Mouse (Mus musculus) WW6 (cell line): ENCODE data around the gene Atg2b.

Experiments used
- DNase-seq: peaks from one replicate; pipeline ENCODE4 v3.0.0-alpha.2; 2013; ENCODE audit warnings: low read depth, low spot score

Gene Atg2b

GRCm38 (mm10) chr12:105685001-105685691 is at the start of gene Atg2b:
Gene Atg2b (minus strand): TSS chr12:105685211.
- DNase-seq, result peak; percentile 92

DNA sequence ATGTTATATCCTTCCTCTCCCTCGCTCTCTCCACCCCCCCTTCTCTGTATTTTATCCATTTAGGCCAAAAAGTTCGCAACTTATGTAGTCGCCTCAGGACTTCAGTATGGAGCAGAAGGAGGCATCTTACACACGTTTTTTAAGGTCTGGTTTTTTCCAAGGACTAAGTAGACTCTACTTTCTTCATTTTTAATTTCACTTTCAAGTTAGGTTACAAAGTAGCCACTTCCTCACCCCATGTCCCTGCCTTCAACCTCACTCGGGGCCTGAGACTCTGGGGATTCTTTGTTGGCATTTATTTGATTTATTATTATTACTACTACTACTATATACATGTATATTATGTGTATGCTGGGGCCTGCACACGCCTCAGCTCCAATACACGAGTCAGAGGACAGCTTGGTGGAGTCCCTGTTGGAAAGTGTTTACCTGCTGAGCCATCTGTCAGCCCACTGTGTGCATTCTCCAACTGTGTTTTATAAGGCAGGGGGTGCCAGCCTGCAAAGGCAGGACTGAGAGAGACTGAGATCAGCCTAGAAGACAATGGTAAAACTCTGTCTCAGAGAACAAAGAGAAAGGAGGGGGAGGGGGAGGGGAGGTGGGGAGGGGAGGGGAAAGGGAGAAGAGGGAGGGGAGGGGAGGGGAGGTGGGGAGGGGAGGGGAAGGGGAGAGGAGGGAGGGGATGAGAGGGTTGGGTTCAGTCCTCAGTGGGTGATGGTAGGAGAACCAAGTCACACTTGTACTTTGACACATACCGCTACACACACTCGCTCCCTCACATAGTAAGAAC is 48.6 kb upstream of the Atg2b start:
- no peak for DNase-seq

- no peak for DNase-seq
These were observed 45.9 kb upstream of the Atg2b start for GRCm38 (mm10) chr12:105730851-105731460.

GRCm38 (mm10) chr12:105727964-105728363 is 43.0 kb upstream of the Atg2b start:
- no peak for DNase-seq

DNA sequence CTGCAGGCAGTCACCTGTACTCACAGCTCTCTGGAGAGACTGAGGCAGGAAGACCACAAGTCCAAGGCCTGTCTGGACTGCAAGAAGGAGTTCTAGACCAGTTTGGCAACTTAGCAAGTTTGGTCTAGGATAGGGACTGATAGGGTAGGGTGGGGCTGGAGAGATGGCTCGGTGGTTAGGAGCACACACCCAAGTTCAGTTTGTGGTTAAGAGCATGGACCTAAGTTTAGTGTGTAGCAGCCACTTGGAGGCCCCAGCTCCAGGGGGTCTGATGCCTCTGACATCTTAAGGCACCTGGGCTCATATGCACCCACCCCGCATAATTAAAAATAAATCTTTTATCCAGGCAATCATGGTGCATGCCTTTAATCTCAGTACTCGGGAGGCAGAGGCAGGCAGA is 42.3 kb upstream of the Atg2b start:
- no peak for DNase-seq

DNA sequence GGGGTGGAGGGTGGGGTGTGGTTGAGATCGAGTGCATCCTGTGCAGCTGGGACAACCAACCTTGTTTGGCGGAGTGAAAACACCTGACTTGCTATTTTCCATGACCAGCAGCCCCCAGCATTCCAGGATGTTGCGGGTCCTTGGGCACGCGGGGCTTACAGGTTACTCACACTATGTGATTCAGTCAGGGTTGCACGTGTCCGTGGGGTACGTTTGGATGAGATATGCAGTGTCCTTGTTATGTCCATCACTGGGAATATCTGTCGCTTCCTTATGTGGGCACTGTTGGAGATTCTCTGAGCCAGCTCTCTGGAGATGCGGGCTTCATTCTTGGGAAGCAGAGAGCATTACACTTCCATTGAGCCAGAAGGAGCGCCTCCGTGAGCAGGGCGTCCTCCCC is 40.7 kb upstream of the Atg2b start:
- DNase-seq, result no peak

DNA sequence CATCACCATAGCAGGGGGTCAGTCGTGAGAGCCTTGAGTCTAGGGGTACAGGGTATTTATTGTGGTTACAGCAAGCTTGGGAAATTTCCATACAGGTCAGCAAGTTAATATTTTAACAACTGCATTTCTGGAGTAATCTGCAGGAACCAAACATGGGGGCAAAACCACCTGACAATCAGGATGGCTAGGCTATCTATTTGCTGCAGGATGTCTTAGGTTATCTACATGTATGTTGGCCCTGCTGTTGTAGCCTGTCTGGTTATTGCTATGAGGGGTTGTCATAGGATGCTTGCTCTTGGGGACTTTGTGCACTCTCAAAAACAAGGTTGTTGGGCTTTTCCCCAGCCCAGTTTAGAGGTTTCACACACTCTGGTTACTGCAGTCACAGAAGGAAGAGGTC is 39.6 kb upstream of the Atg2b start:
- DNase-seq, result no peak

DNA sequence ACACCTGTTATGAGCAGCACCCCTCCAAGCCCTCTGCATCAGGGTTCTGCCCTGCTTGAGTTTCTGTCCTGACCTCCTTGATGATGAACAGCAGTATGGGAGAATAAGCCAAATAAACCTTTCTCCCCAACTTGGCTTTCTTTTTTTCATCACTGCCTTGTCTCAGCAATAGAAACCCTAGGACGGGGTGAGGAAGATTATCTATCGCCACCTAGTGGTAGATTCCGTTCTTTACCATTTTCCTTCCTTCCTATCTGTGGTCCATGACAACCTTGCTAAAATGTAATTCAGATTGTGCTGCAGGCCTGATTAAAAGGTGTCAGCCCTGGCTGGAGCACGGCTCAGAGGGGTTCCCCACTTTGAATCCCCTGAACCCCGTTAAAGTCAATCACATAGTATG is 37.6 kb upstream of the Atg2b start:
- no peak for DNase-seq

DNA sequence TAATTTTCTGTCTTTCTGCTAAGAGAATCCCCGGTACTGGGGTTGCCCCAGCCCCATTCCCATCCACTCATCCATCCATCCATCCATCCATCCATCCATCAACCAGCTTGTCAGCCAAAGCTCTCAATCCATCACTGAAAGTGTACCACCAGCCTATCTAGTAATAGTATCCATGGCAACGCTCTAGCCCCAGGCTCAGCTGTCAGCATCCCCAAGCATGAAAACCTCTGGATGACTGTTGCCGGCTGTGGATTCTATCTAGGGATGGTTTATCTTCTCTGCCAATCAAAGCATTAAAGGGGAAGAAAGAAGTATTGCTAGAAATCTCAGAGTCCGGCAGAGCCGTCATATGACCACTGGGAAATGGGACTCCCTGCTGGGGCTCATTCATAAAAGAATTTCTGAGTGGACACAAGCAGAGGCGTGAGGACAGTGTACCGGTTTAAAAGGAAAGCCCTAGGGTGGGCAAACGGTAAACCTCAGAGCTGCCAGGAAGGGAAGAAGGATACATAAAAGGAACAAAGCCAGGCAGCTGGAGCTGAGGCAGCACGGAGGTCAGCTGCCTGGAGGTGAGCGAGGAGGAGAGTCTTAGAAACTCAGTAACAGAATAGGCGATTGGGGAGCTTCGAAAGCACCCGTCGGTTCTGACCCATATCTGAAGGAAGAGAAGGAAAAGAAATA is 36.6 kb upstream of the Atg2b start:
- DNase-seq, result no peak

- DNase-seq, result no peak
These were observed 35.2 kb upstream of the Atg2b start for GRCm38 (mm10) chr12:105720196-105720595.

GRCm38 (mm10) chr12:105718616-105719015 is 33.6 kb upstream of the Atg2b start:
- DNase-seq, result no peak

- DNase-seq, result peak; percentile 92
These were observed 20.9 kb upstream of the Atg2b start, which contains the start of gene Ak7 for GRCm38 (mm10) chr12:105705799-105706487. Gene Ak7 (plus strand): TSS chr12:105705976.

GRCm38 (mm10) chr12:105700433-105700832 is 15.4 kb upstream of the Atg2b start:
- no peak for DNase-seq

DNA sequence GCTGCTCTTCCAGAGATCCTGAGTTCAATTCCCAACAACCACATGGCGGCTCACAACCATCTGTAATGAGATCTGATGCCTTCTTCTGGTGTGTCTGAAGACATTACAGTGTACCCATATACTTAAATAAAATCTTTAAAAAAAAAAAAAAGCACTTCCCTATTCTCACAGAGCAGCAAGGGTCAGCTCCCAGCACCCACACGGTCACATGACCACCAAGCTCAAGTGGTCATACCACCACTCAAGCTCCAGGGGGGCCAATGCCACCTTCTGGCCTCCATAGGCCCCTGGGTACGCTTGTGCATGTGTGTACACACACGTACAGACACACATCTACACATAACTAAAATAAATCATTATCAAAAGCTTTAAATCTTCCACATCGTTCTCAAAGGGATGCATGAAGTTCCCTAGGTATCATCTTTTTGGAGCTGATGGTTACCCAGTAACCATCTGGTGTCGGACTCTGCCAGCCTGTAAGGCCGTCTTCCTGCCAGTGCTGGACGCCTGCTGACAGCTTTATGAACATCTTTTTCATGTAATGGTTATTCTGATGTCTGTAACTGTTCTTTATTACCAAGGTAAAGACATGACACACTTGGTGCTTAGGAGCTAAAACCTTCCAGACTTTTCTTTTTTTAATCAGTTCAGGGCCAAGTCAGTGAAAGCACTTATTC is 12.2 kb upstream of the Atg2b start:
- DNase-seq, result no peak

DNA sequence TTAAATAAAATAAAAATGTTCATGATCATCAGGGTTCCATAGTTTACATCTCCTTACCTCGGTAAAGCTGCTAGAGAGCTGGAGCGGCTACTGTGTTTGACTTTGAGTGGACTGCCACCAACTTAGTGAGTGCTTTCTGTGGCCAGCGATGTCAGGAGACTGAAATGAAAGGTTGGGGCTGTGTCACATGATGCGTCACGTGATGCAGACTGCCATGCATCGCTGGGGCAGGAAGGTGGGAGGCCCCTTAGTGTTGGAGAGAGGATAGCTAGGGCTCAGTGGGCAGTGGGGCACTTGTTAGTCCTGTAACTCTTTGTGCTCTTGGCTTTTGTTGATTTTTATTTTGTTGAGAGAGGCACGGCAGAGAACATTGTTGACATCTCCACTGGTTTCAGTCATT is 10.8 kb upstream of the Atg2b start:
- DNase-seq, result no peak

DNA sequence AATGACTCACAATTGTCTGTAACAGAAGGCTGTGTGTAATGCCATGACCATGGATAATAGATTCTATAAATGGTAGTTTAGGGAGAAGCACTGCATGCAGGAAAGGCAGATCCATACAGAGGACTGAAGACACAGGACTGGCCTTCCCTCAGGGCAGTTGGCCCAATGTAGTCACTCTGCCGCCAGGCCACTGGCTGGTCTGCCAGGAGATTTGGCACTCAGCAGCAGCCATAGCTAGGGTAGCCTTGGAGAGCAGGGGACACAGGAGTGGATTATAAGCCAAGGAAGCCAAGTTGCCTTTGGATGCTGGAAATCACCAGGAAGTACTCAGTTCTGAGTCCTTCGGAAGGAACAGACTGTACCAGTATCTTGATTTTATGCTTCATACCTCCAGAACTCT is 9.0 kb upstream of the Atg2b start:
- DNase-seq, result no peak

- no peak for DNase-seq
These were observed 4.4 kb upstream of the Atg2b start for GRCm38 (mm10) chr12:105689435-105689834.

DNA sequence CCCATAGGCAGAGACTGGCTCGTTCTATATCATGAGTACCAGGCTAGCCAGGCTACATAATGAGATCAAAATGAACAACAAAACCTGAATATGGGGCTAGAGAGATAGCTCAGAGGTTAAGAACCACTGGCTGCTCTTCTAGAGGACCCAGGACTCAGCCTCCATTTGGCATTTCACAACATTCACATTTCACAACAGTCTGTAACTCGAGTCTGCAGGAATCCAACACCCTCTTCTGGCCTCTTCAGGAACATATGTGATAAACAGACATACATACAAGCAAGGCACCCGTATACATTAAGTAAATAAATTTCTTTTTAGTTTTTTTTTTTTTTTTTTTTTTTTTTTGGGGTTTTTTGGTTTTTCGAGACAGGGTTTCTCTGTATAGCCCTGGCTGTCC is 3.5 kb upstream of the Atg2b start:
- no peak for DNase-seq

- DNase-seq, result no peak
These were observed 2.4 kb upstream of the Atg2b start for GRCm38 (mm10) chr12:105687416-105687815.

GRCm38 (mm10) chr12:105686791-105687190 is 1.8 kb upstream of the Atg2b start:
- no peak for DNase-seq
